Mouse (Mus musculus) forebrain, postnatal 0 days (tissue): ENCODE results near the gene Slc6a1. TPM values are rescaled to one million over a fixed set of nuclear protein-coding genes. Genes with fewer than 3 reads are reported as not detected.

Experiments used
- ATAC-seq: fragments of 200-750 bp; cut with Nextera tagmentation; 2 replicates; pipeline ENCODE4 v1.8.0; 2017; ENCODE audit warnings: mild to moderate bottlenecking, moderate library complexity
- DNase-seq: peaks from one replicate; pipeline ENCODE4 v3.0.0-alpha.2; 2015
- H3K27ac ChIP-seq: fragments of 300-500 bp; sonication (generic); 2 replicates; pipeline ENCODE4 v1.5.1; 2014; ENCODE audit warnings: low read depth, mild to moderate bottlenecking, antibody characterized with exemption, low read length, moderate library complexity, mixed read lengths
- H3K27me3 ChIP-seq: fragments of 300-500 bp; sonication (generic); 2 replicates; pipeline ENCODE4 v1.6.1; 2014; ENCODE audit warnings: mild to moderate bottlenecking, low read length, mixed read lengths; ENCODE audit not compliant: insufficient read depth
- H3K36me3 ChIP-seq: fragments of 300-500 bp; sonication (generic); 2 replicates; pipeline ENCODE4 v1.6.1; 2014; ENCODE audit warnings: mild to moderate bottlenecking, moderate library complexity; ENCODE audit not compliant: insufficient read depth
- H3K4me1 ChIP-seq: fragments of 300-500 bp; sonication (generic); 2 replicates; pipeline ENCODE4 v1.6.1; 2014; ENCODE audit warnings: antibody characterized with exemption; ENCODE audit not compliant: insufficient read depth
- H3K4me2 ChIP-seq: fragments of 300-500 bp; sonication (generic); 2 replicates; pipeline ENCODE4 v1.6.1; 2014; ENCODE audit warnings: low read depth, mild to moderate bottlenecking, moderate library complexity
- H3K4me3 ChIP-seq: fragments of 300-500 bp; sonication (generic); 2 replicates; pipeline ENCODE4 v1.5.1; 2014; ENCODE audit warnings: low read depth, low read length, mixed read lengths
- H3K9ac ChIP-seq: fragments of 300-500 bp; sonication (generic); 2 replicates; pipeline ENCODE4 v1.6.1; 2014; ENCODE audit warnings: mild to moderate bottlenecking
- H3K9me3 ChIP-seq: fragments of 300-500 bp; sonication (generic); 2 replicates; pipeline ENCODE4 v1.6.1; 2016; ENCODE audit warnings: low read length
- CTCF ChIP-seq: sonication (generic); IDR thresholded peaks from 2 replicates; pipeline ENCODE4 v1.5.1; 2016; ENCODE audit warnings: antibody characterized with exemption, control low read depth, low read depth
- WGBS: fragments of 180-500 bp; shearing (Covaris S2); extraction: QIAGEN DNeasy Blood & Tissue Kit; methylation state at CpG from one replicate; pipeline ENCODE4 v1.1.7; 2014; 5-methylcytosine and 5-hydroxymethylcytosine counted together
- polyA plus RNA-seq: library from polyadenylated mRNA; unstranded; fragments of >200 nt; fragmentation: Nextera tagmentation; extraction: Ambion mirVana; gene quantifications from 2 replicates; pipeline ENCODE4 v1.2.1, GENCODE M21; 2015
- total RNA-seq: library from RNA; depleted of rRNA; stranded (reverse); fragments of >200 nt; gene quantifications from 2 replicates; pipeline ENCODE4 v1.2.3, GENCODE M21; 2014

Slc6a1 gene
- total and polyA plus RNA-seq, 2 experiments from 2014 or later, result 152 to 302 TPM

DNA sequence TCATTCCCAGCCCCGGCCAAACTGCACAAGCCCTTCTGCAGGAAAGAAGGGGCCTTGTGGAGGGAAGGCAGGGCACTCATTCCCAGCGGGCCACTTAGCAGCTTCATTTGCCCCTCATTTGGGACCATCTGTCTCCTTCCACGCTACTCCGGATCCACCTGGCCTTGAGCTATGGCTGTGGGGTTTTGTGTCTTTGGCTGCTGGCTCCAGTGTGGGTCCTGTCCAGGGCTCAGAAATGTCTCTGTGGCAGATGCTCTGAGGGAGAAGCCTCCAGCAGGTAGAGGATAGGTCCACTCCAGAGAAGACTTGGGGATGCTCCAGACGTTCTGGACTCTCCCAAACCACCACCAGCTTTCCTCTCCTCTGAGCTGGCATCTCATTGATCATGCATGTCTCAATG is 11.6 kb upstream of the Slc6a1 start:
- TF ChIP-seq CTCF, result no peak
- H3K4me2 ChIP-seq, result no peak overlapping the region
- no peaks in the 10 kb centered on the region for H3K36me3 ChIP-seq
- no peaks in the 10 kb centered on the region for H3K9me3 ChIP-seq
- no peak overlapping the region for H3K4me3 ChIP-seq
- no peak for DNase-seq
- ATAC-seq, result no peak
- 47% methylated on average over 5 of the region's 5 CpGs for WGBS
- H3K9ac ChIP-seq, result no peak overlapping the region
- H3K27ac ChIP-seq, result no peak overlapping the region
- no peaks in the 10 kb centered on the region for H3K27me3 ChIP-seq
- H3K4me1 ChIP-seq, result peaks cover 5% of the 10 kb centered on the region; the same call in 1 of the 2 replicates

DNA sequence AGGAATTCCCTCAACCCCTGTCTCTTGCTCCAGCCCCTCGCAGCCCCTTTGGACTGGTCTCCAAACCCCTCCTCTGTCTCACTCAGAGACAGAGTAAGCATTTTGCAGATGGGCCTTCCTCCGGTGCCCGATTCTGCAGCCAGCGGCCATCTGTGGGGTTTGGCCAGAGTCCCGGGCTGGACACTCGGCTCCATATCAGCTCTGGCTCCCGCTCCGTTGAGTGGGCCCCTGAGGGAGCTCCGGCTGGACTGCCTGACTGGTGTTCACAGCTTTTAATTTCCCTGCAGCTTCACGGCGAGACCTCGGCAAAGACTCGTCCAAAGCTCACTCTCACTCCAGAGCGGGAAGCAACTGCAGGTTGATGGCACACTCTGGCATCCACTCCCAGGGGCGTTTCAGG is 10.2 kb upstream of the Slc6a1 start:
- Histone ChIP-seq H3K27ac (no peak overlapping the region), H3K36me3 (no peaks in the 10 kb centered on the region)
- TF ChIP-seq CTCF, result no peak

DNA sequence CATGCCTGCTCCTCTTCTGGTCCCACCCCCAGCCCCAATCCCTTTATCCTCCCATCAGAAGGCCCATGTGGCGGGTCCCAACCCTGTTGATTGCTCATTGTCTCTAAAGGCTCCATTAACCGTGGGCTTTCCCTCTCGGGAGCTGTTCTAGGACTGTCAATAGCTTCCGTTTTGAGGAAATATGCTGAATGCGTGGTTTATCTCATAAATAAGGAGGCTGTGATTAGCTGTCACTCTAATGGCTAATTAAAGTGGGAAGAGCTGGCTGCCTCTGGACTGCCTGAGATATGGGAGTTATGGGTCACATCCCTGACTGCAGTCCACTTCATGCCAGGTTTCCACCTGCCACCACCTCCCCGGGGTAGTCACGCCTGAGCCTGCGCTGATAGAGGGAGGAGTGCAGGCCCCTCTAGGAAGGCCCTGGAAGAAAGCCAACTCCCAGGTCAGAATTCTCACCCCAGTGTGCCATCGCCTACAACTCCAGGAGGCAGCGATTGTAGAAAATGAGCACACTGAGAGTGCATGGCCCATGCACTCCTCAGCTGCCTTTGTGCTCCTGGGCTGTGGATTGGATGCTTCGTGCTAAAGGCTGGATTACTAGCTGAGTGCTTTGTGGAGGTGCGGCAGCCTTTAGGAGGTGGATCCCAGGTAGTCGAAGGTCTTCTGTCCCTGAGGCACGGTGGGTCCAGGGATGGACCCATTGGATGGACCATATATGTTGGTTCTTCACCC is 8.3 kb upstream of the Slc6a1 start:
- H3K4me2 ChIP-seq, result no peak overlapping the region
- peaks cover 5% of the 10 kb centered on the region; the same call in 1 of the 2 replicates for H3K4me1 ChIP-seq
- no peak overlapping the region for H3K9ac ChIP-seq
- TF ChIP-seq CTCF, result no peak
- H3K27me3 ChIP-seq, result no peaks in the 10 kb centered on the region
- peak overlapping the region; percentile 64 for H3K27ac ChIP-seq
- DNase-seq (no peak), ATAC-seq (peak; percentile 72)
- no peaks in the 10 kb centered on the region for H3K9me3 ChIP-seq
- H3K4me3 ChIP-seq, result no peak overlapping the region
- 43% methylated on average over 14 of the region's 14 CpGs for WGBS
- no peaks in the 10 kb centered on the region for H3K36me3 ChIP-seq

More for the DNA sequence above, 10.2 kb upstream of the Slc6a1 start:
- ATAC-seq, result 0 out of 2 replicates have a peak, but pooled peaks have one; percentile 12
- H3K9ac ChIP-seq, result no peak overlapping the region
- H3K4me3 ChIP-seq, result no peak overlapping the region
- WGBS, result 50% methylated on average over 15 of the region's 15 CpGs
- DNase-seq, result no peak
- H3K27me3 ChIP-seq, result no peaks in the 10 kb centered on the region
- H3K4me2 ChIP-seq, result no peak overlapping the region
- H3K9me3 ChIP-seq, result no peaks in the 10 kb centered on the region
- H3K4me1 ChIP-seq, result peaks cover 5% of the 10 kb centered on the region; the same call in 1 of the 2 replicates

DNA sequence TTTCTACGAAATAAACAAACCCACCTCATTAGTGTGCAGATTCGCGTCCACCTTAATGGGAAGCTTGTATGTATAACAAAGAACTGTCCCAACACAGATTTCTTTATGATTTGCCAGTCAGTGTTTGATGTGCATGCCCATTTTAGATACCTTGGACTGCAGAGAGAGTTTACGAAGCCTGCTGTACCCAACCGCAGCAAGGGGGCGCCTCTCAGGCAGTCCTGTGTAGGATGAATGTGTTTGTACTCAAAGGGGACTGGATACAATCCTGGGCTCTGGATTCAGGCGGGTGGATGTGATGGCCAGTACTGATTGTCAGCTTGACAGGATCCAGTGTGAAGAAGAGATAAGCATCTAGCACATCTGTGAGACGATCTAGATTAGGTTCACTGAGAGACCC is 6.6 kb upstream of the Slc6a1 start:
- Histone ChIP-seq H3K4me1 (peaks cover 5% of the 10 kb centered on the region; the same call in 1 of the 2 replicates), H3K4me3 (no peak overlapping the region), H3K9me3 (no peaks in the 10 kb centered on the region), H3K9ac (no peak overlapping the region), H3K27ac (no peak overlapping the region), H3K36me3 (no peaks in the 10 kb centered on the region), H3K27me3 (no peaks in the 10 kb centered on the region), H3K4me2 (no peak overlapping the region)
- DNase-seq (no peak), ATAC-seq (no peak; the same call in 1 of the 2 replicates)
- TF ChIP-seq CTCF, result peak; percentile 64
- 48% methylated on average over 8 of the region's 8 CpGs for WGBS

- Histone ChIP-seq H3K4me3 (peak overlapping the region; percentile 54), H3K36me3 (no peaks in the 10 kb centered on the region), H3K4me1 (peaks cover 22% of the 10 kb centered on the region; the same call in 1 of the 2 replicates), H3K9me3 (no peaks in the 10 kb centered on the region), H3K27me3 (no peaks in the 10 kb centered on the region), H3K27ac (peak overlapping the region; percentile 89), H3K4me2 (peak overlapping the region; percentile 65), H3K9ac (peak overlapping the region; percentile 69)
- 4% methylated on average over 8 of the region's 8 CpGs for WGBS
- no peak for TF ChIP-seq CTCF
- DNase-seq (no peak), ATAC-seq (peak; percentile 16)
These were observed 889 bp downstream of the Slc6a1 start for GRCm38 (mm10) chr6:114283278-114283770.

DNA sequence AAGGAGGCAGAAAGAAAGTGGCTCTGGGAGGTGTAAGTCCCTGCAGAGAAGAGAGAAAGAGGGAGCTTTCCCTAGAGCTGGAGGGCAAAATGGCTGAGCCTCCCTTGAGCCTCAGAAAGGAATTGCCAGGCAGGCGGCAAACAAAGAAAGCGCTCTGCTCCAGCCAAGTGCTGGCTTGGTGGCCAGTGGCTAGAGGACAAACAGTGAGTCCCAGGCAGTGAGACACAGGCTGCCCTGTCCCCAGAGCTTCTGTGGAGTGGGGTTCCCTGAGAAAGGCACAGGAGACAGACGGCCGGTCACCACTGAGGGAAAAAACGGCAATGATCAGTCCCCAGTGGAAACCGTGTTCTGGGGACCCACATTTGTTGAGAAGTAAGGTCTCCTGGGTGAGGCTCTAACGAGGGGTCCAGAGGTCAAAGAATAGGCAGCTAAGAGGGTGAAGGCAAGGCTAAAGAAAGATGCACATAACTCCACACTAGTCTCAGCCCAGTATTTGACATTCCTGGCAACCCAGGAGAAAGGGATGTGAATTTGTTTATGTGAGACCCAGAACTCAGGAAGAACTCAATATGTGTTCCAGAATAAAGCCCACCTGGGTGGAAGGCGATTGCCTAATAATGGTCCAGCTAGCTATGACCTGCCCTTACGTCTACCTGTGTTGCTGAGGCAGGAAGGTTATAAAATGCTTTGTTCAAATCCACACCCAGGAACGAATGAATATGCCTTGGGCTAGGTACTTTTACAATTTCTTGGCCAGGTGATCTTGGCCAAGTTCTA is 1.7 kb downstream of the Slc6a1 start:
- TF ChIP-seq CTCF, result no peak
- Histone ChIP-seq H3K4me1 (peaks cover 28% of the 10 kb centered on the region; the same call in 1 of the 2 replicates), H3K27me3 (no peaks in the 10 kb centered on the region), H3K4me2 (peak overlapping the region; percentile 65), H3K9ac (peak overlapping the region; percentile 69), H3K4me3 (peak overlapping the region; percentile 54), H3K27ac (peak overlapping the region; percentile 89), H3K9me3 (no peaks in the 10 kb centered on the region), H3K36me3 (no peaks in the 10 kb centered on the region)
- WGBS, result 37% methylated on average over 10 of the region's 10 CpGs
- DNase-seq, result peak; percentile 64
- peak; percentile 19 for ATAC-seq

- Histone ChIP-seq H3K27ac (peak overlapping the region; percentile 89), H3K4me1 (peaks cover 41% of the 10 kb centered on the region), H3K4me3 (peak overlapping the region; percentile 6; the same call in 1 of the 2 replicates), H3K9ac (peak overlapping the region; percentile 42; the same call in 1 of the 2 replicates), H3K27me3 (no peaks in the 10 kb centered on the region), H3K36me3 (no peaks in the 10 kb centered on the region), H3K9me3 (no peaks in the 10 kb centered on the region), H3K4me2 (peak overlapping the region; percentile 65)
- no peak for TF ChIP-seq CTCF
- WGBS, result 34% methylated on average over 4 of the region's 4 CpGs
- DNase-seq (no peak), ATAC-seq (no peak)
These were observed 3.0 kb downstream of the Slc6a1 start for GRCm38 (mm10) chr6:114285424-114285823.
